Mouse (Mus musculus) thymus, adult 2 months (tissue): ENCODE measurements around the gene Zmiz1. TPM values are rescaled to one million over a fixed set of nuclear protein-coding genes. Genes with fewer than 3 reads are reported as not detected.

Experiments
- DNase-seq: peaks from one replicate; pipeline ENCODE4 v3.0.0; 2021
- H3K27ac ChIP-seq: fragments of 200-500 bp; 2 replicates; pipeline ENCODE4 v1.5.1; 2012; ENCODE audit warnings: low read length, control low read depth; ENCODE audit not compliant: control insufficient read depth, insufficient read depth
- H3K27me3 ChIP-seq: fragments of 200-500 bp; 2 replicates; pipeline ENCODE4 v1.6.1; 2012; ENCODE audit warnings: mild to moderate bottlenecking, low read length, moderate library complexity, mixed read lengths; ENCODE audit not compliant: control insufficient read depth, insufficient read depth
- H3K36me3 ChIP-seq: fragments of 200-500 bp; 2 replicates; pipeline ENCODE4 v1.6.1; 2012; ENCODE audit warnings: mild to moderate bottlenecking, low read length, moderate library complexity; ENCODE audit not compliant: control insufficient read depth, insufficient read depth
- H3K4me1 ChIP-seq: fragments of 200-500 bp; replicated peaks from 2 replicates; pipeline ENCODE4 v1.6.1; 2012; ENCODE audit warnings: low read length; ENCODE audit not compliant: control insufficient read depth, insufficient read depth
- H3K4me3 ChIP-seq: fragments of 200-500 bp; 2 replicates; pipeline ENCODE4 v1.5.1; 2012; ENCODE audit warnings: mild to moderate bottlenecking, low read length, control low read depth, moderate library complexity; ENCODE audit not compliant: control insufficient read depth, insufficient read depth
- CTCF ChIP-seq: fragments of 200-500 bp; IDR thresholded peaks from 2 replicates; pipeline ENCODE4 v1.5.1; 2012; ENCODE audit warnings: mild to moderate bottlenecking, control low read depth, low read length, moderate library complexity, borderline replicate concordance; ENCODE audit not compliant: control insufficient read depth, poor library complexity, insufficient read depth; ENCODE audit errors: extremely low read depth
- POLR2A ChIP-seq: fragments of 200-500 bp; IDR thresholded peaks from 2 replicates; pipeline ENCODE4 v1.6.1; 2012; ENCODE audit warnings: mild to moderate bottlenecking, low read length, control low read depth, moderate library complexity; ENCODE audit not compliant: control insufficient read depth, poor library complexity, insufficient read depth; ENCODE audit errors: extremely low read depth
- WGBS: fragments of 180-500 bp; shearing (Covaris S2); methylation state at CpG from one replicate; pipeline ENCODE4 v1.1.7; 2018; 5-methylcytosine and 5-hydroxymethylcytosine counted together
- polyA plus RNA-seq: library from polyadenylated mRNA; depleted of rRNA; stranded (reverse); fragments of >200 nt; gene quantifications from 2 replicates; pipeline ENCODE4 v1.2.3, GENCODE M21; 2012

Zmiz1 gene
- polyA plus RNA-seq, 1 experiment: 58.9 TPM

DNA sequence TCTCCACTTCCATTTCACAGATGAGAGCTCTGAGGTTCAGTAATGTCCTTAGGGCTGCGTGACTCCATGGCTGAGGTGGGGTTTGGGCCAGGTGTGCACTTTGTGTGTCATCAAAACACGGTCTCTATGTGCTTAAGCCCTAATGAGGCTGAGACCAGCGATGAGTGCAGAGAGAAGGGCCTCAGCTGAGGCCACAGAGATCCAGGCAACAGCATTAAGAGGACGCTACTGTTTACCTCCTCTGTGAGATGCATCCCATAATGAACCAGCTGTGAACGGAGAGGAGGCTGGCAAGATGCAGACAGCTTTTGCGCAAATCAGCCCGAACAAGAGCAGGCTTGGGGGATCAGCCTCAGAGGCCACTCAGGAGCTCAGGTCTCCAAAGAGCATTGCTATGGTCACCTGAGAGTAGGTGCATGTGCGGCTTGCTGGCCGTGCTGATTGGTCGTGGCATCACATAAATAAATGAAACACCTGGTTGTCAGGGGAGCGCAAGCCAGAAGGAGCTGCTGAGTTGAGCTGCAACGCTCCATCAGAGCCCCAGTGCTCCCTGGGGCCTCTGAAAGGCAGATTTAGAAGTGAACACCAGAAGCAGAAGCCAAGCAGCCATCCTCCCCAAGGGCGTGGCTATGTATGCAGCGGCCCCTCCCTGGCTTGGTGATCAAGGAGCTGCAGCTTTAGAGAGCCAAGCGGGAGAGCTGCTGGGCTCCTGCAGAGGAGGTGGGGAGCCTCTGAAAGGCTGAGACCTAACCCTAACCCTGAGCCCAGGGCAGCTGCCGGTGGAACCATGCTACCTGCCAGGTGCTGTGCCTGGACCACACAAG, 115.3 kb downstream of the Zmiz1 start:
- peaks cover 23% of the 10 kb centered on the region for H3K4me1 ChIP-seq
- no peaks in the 10 kb centered on the region for H3K27me3 ChIP-seq
- H3K4me3 ChIP-seq: no peak overlapping the region
- no peak overlapping the region for H3K27ac ChIP-seq
- WGBS: 88% methylated on average over 16 of the region's 16 CpGs
- H3K36me3 ChIP-seq: peaks cover 12% of the 10 kb centered on the region
- TF ChIP-seq POLR2A: no peak
- TF ChIP-seq CTCF: no peak
- DNase-seq: no peak

DNA sequence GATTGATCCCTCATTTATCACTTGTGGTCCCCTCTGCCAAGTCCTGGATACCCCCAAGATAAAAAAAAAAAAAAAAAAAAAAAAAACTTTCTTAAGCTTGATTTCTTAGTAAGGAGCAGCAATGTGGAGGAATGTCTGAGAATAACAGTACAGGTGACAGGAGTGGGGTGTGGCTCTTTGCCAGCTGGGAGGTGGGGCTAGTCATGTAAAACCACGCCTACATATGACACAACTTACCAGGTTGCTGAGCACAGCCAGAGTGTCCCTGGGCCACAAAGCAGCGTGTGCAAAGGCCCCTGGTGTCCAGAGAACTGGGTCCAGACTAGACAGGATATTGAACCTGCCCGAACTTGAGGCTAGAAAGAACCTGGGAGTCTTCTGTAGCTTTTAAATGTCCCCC, 117.7 kb downstream of the Zmiz1 start:
- no peak for TF ChIP-seq CTCF
- TF ChIP-seq POLR2A: no peak
- DNase-seq: no peak
- no peaks in the 10 kb centered on the region for H3K27me3 ChIP-seq
- WGBS: 79% methylated on average over 3 of the region's 3 CpGs
- peak overlapping the region; percentile 44; the same call in 1 of the 2 replicates for H3K27ac ChIP-seq
- peaks cover 23% of the 10 kb centered on the region for H3K4me1 ChIP-seq
- H3K4me3 ChIP-seq: no peak overlapping the region
- peaks cover 15% of the 10 kb centered on the region for H3K36me3 ChIP-seq

GRCm38 (mm10) chr14:25577431-25577830, 118.4 kb downstream of the Zmiz1 start:
- no peak overlapping the region for H3K4me3 ChIP-seq
- WGBS: 23% methylated on average over 3 of the region's 3 CpGs

GRCm38 (mm10) chr14:25579597-25579996, 120.6 kb downstream of the Zmiz1 start:
- peaks cover 18% of the 10 kb centered on the region for H3K4me1 ChIP-seq
- 94% methylated on average over 7 of the region's 7 CpGs for WGBS

More at GRCm38 (mm10) chr14:25577431-25577830, 118.4 kb downstream of the Zmiz1 start:
- Histone ChIP-seq H3K27ac (no peak overlapping the region), H3K36me3 (peaks cover 21% of the 10 kb centered on the region), H3K27me3 (no peaks in the 10 kb centered on the region), H3K4me1 (peaks cover 23% of the 10 kb centered on the region)
- DNase-seq: no peak
- TF ChIP-seq CTCF: no peak
- TF ChIP-seq POLR2A: no peak

GRCm38 (mm10) chr14:25580397-25580796, 121.4 kb downstream of the Zmiz1 start:
- 83% methylated on average over 1 of the region's 1 CpGs for WGBS
- H3K36me3 ChIP-seq: peaks cover 20% of the 10 kb centered on the region; the same call in 1 of the 2 replicates

More at GRCm38 (mm10) chr14:25579597-25579996, 120.6 kb downstream of the Zmiz1 start:
- Histone ChIP-seq H3K27me3 (no peaks in the 10 kb centered on the region), H3K36me3 (peaks cover 20% of the 10 kb centered on the region; the same call in 1 of the 2 replicates), H3K27ac (no peak overlapping the region), H3K4me3 (no peak overlapping the region)
- DNase-seq: no peak
- TF ChIP-seq CTCF (no peak), POLR2A (no peak)

DNA sequence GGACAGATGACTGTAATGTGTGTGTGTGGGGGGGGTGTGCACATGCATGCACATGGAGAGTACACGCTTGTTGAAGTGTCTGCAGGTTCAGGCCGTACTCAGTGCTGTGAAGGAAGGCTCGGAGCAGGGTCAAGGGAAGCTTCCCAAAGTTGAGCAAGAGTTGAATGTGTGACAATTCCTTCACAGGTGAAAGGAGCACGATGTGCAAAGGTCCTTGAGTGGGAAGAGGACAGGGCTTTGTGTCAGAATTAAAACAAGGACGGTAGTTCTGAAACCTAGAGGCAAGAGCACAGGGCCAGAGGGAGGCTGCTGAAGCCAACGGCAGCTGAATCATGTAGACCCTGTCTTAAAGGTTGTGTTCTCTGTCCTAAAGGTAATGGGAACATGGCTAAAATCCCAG, 123.6 kb downstream of the Zmiz1 start:
- peaks cover 15% of the 10 kb centered on the region; the same call in 1 of the 2 replicates for H3K36me3 ChIP-seq
- H3K27me3 ChIP-seq: no peaks in the 10 kb centered on the region
- H3K4me1 ChIP-seq: peaks cover 9% of the 10 kb centered on the region
- no peak overlapping the region for H3K27ac ChIP-seq
- no peak overlapping the region for H3K4me3 ChIP-seq
- WGBS: 96% methylated on average over 6 of the region's 6 CpGs
- no peak for DNase-seq
- TF ChIP-seq CTCF (no peak), POLR2A (no peak)

More at GRCm38 (mm10) chr14:25580397-25580796, 121.4 kb downstream of the Zmiz1 start:
- TF ChIP-seq POLR2A (no peak), CTCF (no peak)
- H3K4me3 ChIP-seq: no peak overlapping the region
- DNase-seq: no peak
- no peaks in the 10 kb centered on the region for H3K27me3 ChIP-seq
- no peak overlapping the region for H3K27ac ChIP-seq
- H3K4me1 ChIP-seq: peaks cover 18% of the 10 kb centered on the region

GRCm38 (mm10) chr14:25583899-25584298, 124.9 kb downstream of the Zmiz1 start:
- Histone ChIP-seq H3K27me3 (no peaks in the 10 kb centered on the region), H3K4me3 (no peak overlapping the region), H3K36me3 (peaks cover 15% of the 10 kb centered on the region; the same call in 1 of the 2 replicates), H3K27ac (no peak overlapping the region), H3K4me1 (peaks cover 7% of the 10 kb centered on the region; the same call in 1 of the 2 replicates)
- WGBS: 96% methylated on average over 10 of the region's 10 CpGs
- no peak for DNase-seq
- TF ChIP-seq POLR2A: no peak
- no peak for TF ChIP-seq CTCF
